Mouse (Mus musculus): ENCODE results near the gene Paqr9. TPM values are rescaled to one million over a fixed set of nuclear protein-coding genes. Genes with fewer than 3 reads are reported as not detected.

The Paqr9 gene
- polyA plus RNA-seq, 1 experiment from 2014 or later: 0.10 TPM

DNA sequence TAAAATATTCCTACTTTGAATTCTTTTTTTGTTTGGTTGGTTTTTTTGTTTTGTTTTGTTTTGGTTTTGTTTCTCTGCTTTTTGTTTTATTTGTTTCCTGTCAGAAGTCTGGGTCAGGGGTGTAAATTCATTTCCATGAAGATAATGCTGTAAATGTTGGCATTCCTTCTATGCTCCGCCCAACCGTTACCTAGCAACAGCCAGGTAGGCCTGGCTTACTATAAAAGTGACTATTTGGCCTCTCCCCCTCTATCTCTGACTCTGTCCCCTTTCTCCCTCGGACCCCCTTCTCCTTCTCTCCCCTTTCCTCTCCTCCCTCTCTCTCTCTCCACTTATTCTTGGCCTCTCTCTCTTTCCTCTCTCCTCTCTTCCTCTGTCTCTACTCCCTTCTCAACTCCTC is 56.5 kb downstream of the Paqr9 start:
- Histone ChIP-seq H3K27me3 (no peaks in the 10 kb centered on the region), H3K36me3 (no peaks in the 10 kb centered on the region), H3K9me3 (no peaks in the 10 kb centered on the region), H3K4me3 (no peak overlapping the region), H3K9ac (no peak overlapping the region), H3K27ac (no peak overlapping the region), H3K4me1 (no peaks in the 10 kb centered on the region), H3K4me2 (replicated peaks) (no peak overlapping the region)
- no peak for ATAC-seq (ENCODE audit: low FRiP score, low read depth)
- whole genome bisulfite sequencing: 84% methylated on average over 3 of the region's 3 CpGs

Other genes starting within 250 kb of the Paqr9 start
- gene Chst2, start 152.9 kb upstream of the Paqr9 start, polyA plus RNA-seq (2015; fragmentation: Nextera tagmentation; extraction: Ambion mirVana): 9.7 and 11.5 TPM in 2 replicates
- gene U2surp, start 47.7 kb upstream of the Paqr9 start, polyA plus RNA-seq (2015; fragmentation: Nextera tagmentation; extraction: Ambion mirVana): 158 and 161 TPM in 2 replicates
- 17.0 and 20.3 TPM in 2 replicates for gene Pcolce2, start 77.9 kb downstream of the Paqr9 start, polyA plus RNA-seq (2015; fragmentation: Nextera tagmentation; extraction: Ambion mirVana)
- 2.0 and 3.2 TPM in 2 replicates for gene Trpc1, start 190.7 kb downstream of the Paqr9 start, polyA plus RNA-seq (2015; fragmentation: Nextera tagmentation; extraction: Ambion mirVana)

Data from limb, embryonic 13.5 days (tissue).